Mouse (Mus musculus) embryonic fibroblast, embryonic 13.5 days (primary cell): ENCODE results near the gene Cd27.

Experiments used
- CTCF ChIP-seq: IDR thresholded peaks from 2 replicates; pipeline ENCODE4 v1.5.1; 2011; ENCODE audit warnings: mild to moderate bottlenecking, control low read depth, low read length, moderate library complexity, borderline replicate concordance; ENCODE audit not compliant: insufficient read depth
- POLR2A ChIP-seq: IDR thresholded peaks from 2 replicates; pipeline ENCODE4 v1.6.1; 2011; ENCODE audit warnings: low read depth, mild to moderate bottlenecking, control low read depth, low read length, moderate library complexity

DNA sequence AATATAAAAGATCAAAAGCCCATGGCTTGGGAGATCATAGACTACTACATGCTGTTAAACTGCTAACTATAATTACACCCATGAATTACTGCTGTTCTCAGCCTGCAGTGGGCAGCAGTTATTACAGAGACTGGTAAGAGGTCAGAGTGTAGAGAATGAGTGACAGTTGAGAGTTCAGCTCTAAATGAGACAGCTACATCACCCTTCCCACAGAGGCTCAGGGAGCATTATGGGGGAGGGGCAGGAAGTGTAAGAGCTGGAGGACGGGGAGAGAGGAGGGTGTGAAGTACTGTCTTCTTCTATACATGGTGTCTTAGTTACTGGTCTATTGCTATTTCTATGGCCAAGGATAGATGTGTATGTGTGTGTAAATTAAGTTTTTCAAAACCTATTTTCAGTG is 7.7 kb upstream of the Cd27 start:
- TF ChIP-seq CTCF (no peak), POLR2A (no peak)
